Comparison of ENCODE assay signal across 29 mouse cellular contexts in genomic region chr12:102763696-102764095, GRCm38 (mm10). TPM values are rescaled to one million over a fixed set of nuclear protein-coding genes. Genes with fewer than 3 reads are reported as not detected.
"Had no signal": no experiment of that assay in that cellular context is flagged by ENCODE, and none has a peak within 500 bp of the region (broad histone marks: within the 10 kb centered on the region; RNA-seq: fewer than 3 reads in every experiment).

No protein-coding gene starts in this region.

- DNase-seq: kidney, postnatal 14 days; kidney, postnatal 4 days; left cerebral cortex, postnatal 4 days; lung, adult 2 months; lung, postnatal 14 days; lung, postnatal 4 days; midbrain, embryonic 14.5 days; retina, postnatal 1 day; right cerebral cortex, postnatal 25 days; spleen, adult 18-20 months; thymus, postnatal 36 days had no signal

- H3K4me2 ChIP-seq: limb, embryonic 12.5 days; limb, embryonic 15.5 days; liver, embryonic 12.5 days; liver, embryonic 15.5 days; midbrain, embryonic 11.5 days; stomach, embryonic 15.5 days had no signal

- H3K4me3 ChIP-seq: limb, embryonic 12.5 days; limb, embryonic 15.5 days; liver, embryonic 12.5 days; liver, embryonic 15.5 days; stomach, embryonic 15.5 days had no signal

- H3K9me3 ChIP-seq: limb, embryonic 12.5 days; limb, embryonic 15.5 days; liver, embryonic 12.5 days; liver, embryonic 15.5 days; stomach, embryonic 15.5 days had no signal

- H3K9ac ChIP-seq: limb, embryonic 12.5 days; limb, embryonic 15.5 days; liver, embryonic 12.5 days; liver, embryonic 15.5 days; stomach, embryonic 15.5 days had no signal

- H3K27ac ChIP-seq: limb, embryonic 12.5 days; limb, embryonic 15.5 days; liver, embryonic 12.5 days; liver, embryonic 15.5 days; stomach, embryonic 15.5 days had no signal

- ATAC-seq: liver, embryonic 12.5 days had no signal

- H3K27me3 ChIP-seq: limb, embryonic 12.5 days; limb, embryonic 15.5 days; liver, embryonic 12.5 days; liver, embryonic 15.5 days; stomach, embryonic 15.5 days had no signal

RNA-seq across cellular contexts. Expression of gene Gm28051, which starts 6.1 kb away (rescaled TPM):
- total RNA-seq: layer of hippocampus, adult 18-20 months; layer of hippocampus, postnatal 14 days; left cerebral cortex, adult 8-10 months; left cerebral cortex, postnatal 14 days; left cerebral cortex, postnatal 4 days; megakaryocyte progenitor cell, adult 5-6 weeks; megakaryocyte-erythroid progenitor cell, adult 5-6 weeks had no signal
- polyA plus RNA-seq: kidney, embryonic 16.5 days; limb, embryonic 12.5 days; limb, embryonic 15.5 days; liver, embryonic 15.5 days; lung, adult 2 months; lung, embryonic 16.5 days; midbrain, embryonic 11.5 days; midbrain, embryonic 14.5 days; midbrain, postnatal 0 days; neural tube, embryonic 11.5 days; neural tube, embryonic 14.5 days; stomach, embryonic 15.5 days; urinary bladder, adult 2 months had no signal
